Mouse (Mus musculus): ENCODE measurements around the gene Tmem50a.

Gene Tmem50a

DNA sequence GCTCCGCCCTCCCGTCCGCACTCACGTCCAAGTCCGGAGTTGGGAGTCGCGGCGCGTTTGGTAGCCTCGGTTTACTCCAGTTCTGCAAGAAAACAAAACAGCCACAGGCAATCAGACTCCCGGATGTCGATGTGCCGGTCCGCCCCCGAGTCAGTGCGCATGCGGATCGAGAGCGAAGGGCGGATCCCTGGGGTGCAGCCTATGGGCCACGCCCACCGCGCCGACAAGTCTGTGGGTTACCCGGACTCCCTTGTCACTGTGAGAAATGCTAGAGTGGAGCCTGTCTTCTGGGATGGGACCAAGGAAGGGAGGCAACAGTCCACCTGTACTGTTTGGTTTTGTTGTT lies at the start of gene Tmem50a:
Tmem50a (minus strand) TSS at position 161 of the 346 bp plus-strand sequence.
- DNase-seq, result peak; percentile 97 to 98

GRCm38 (mm10) chr4:134963021-134963776 lies 48.4 kb upstream of the Tmem50a start:
- DNase-seq, result peak; percentile 70 to 79

GRCm38 (mm10) chr4:134956328-134956727 lies 41.5 kb upstream of the Tmem50a start:
- DNase-seq, result peak; percentile 83 to 85

GRCm38 (mm10) chr4:134955845-134956244 lies 41.0 kb upstream of the Tmem50a start:
- no peak for DNase-seq

GRCm38 (mm10) chr4:134955196-134955595 lies 40.4 kb upstream of the Tmem50a start:
- no peak for DNase-seq

DNA sequence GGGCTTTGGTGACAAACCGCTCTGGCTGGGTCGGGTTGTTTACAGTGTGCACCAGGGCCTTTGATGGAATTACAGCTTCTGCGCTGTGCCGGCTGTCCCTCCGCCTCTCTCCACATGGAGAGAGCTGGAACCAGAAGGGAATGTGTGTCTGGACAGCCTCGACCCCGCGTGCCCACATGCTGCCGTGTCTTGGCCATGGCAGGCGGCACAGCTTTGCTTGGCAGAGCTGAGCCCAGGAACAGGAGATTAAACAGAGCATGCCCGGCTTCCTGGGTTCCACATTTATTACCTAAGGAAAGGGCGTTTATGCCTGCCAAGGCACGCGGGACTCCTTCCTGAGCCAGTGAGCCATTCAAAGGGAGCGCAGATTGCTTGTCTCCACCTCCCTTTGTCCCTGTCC lies 39.6 kb upstream of the Tmem50a start:
- DNase-seq, result peak; percentile 33 to 56

GRCm38 (mm10) chr4:134950518-134951091 lies 35.8 kb upstream of the Tmem50a start:
- DNase-seq, result peak; percentile 74 to 82

DNA sequence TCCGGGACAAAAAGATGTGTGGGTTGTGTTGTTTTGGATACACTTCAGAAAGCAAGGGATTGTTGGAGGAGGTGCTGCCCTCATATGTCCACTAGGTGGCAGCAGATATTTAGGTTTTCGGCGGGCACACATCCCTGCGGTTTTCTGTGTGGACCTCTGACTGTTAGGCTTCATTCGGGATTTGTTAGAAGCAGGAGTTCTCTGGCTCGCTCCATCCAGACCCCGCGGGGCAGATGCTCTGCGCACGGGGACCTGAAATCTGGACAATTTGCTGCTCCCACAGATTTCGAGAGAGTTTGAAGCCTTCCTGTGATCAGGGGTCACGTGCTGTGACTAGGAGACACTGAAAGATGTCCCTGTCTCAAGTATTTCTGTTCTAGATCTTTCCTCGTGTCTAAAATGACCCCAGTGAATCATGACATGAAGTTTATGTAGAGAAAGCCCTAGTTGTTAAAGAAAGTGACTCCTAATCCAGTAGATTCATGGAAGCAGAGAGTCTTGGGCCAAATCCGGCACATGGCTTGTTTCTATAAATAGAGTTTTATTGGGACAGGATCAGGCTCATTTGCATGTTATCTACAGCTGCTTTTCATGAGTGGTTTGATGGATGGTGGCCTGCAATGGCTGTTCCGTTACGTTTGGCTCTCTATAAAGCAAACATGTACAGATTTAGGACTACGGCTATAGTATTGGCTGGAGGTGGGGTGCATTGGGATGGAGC lies 31.4 kb upstream of the Tmem50a start:
- DNase-seq, result peak; percentile 82 to 84

DNA sequence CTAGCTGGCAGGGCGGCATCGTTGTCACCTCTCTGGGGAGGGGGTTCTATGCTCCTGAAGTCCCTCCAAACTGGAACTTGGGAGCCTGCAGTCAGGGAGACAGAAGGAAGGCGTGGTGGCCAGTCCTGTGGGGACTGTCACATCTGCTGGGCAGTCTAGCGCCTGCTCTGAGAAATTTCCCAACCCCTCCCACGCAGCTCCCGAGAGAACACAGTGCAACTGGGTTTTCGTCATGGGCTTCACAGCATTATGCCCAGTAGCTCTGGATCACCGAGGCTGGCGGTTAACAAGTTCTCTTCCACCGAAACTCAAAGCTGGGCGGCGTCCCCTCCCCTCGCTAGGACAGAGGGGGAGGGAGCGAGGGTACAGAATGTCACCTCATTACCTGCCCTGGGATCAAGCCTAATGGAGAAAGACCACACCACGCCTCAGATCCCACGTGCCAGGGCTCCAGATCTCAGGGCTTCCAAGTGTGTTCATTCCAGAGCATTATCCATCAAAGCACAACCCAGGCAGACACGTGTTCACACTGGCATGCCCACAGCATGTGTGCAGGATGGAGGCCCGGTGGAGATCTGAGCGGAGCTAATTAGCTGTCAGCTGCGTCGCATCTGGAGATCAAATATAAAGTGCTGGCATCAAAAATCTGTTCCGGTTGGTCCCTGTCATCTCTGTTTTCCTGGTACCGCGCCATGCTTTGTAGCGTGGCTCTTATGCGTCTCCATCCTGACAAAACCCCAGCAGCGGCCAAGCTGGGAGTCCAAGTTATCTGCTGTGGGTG lies 29.1 kb upstream of the Tmem50a start:
- no peak for DNase-seq

- DNase-seq, result no peak
Measured at GRCm38 (mm10) chr4:134939900-134940299, 25.1 kb upstream of the Tmem50a start.

- DNase-seq, result peak; percentile 66 to 75
Measured at GRCm38 (mm10) chr4:134937240-134938176, 22.7 kb upstream of the Tmem50a start.

DNA sequence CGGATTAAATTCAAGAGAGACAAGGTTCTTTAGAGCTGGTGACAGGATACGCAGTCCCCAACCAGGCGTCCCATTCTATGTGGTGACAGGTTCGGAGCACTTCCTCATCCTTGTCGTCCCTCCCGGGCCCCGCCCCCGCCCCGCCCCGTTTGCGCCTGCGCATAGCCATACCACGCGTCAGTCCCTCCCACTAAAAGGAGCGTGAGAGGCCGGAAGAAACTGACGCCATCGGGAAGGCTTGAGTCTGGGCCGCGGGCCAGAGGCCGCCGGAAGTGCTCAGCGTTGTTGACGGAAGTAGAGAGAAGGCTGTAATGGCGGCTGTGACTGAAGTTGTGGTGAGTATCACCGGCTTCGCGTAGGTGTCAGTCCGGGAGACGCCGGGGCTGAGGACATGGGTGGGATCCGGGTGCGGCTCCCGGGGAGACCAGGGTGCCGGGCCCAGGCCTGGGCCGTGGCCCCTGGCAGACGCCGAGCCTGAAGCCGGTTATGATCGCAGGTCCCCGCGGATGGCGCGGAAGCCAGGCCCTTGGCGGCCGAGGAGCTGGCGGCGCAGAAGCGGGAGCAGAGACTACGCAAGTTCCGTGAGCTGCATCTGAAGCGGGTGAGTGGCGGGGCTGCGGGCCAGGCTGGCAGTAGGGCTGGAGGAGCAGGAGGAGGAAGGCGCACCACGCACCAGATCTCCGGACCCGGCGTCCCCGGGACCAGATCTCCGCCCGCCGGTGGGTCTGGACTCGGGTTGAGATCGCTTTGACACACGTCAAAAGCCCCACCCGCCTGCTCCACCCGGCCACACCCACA lies 16.1 kb upstream of the Tmem50a start, which contains the start of gene Syf2:
Syf2 (plus strand) TSS at position 215 of the 798 bp plus-strand sequence.
- DNase-seq, result peak; percentile 96 to 97

- no peak for DNase-seq
Measured at GRCm38 (mm10) chr4:134930190-134930589, 15.4 kb upstream of the Tmem50a start.

DNA sequence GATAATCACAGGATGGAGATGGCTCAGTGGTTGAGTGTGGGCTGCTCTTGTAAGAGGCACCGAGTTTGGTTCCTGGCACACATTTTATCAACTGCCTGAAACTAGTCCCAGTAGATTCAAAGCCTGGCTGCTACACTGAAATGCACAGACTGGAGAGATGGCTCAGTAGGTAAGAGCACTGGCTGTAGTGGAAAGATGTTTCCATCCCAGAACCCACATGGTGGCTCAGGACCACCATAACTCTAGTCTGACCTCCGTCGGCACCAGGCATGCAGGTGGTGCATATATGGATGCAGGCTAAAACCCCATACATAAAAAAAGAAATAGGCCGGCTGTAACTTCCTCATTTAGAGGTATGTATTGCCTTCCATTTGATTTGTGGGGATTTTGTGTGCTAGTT lies 14.7 kb upstream of the Tmem50a start:
- DNase-seq, result no peak

DNA sequence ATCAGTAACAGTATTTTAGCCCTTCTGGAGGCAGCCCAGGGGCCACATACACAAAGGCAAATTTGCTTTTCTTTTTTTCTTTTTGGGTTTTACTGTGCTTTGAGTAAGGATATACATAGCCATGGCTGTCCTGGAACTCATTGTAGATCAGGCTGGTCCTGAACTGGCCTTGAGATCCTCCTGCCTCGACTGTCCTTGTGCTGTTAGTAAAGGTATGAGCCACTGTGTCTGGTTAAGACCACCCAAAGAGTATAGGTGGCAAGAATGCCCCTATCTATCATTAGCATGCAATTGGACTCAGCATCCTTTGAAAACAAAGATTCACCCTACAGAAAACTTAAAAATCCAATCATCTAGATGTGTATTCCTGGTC lies 13.6 kb upstream of the Tmem50a start:
- no peak for DNase-seq

DNA sequence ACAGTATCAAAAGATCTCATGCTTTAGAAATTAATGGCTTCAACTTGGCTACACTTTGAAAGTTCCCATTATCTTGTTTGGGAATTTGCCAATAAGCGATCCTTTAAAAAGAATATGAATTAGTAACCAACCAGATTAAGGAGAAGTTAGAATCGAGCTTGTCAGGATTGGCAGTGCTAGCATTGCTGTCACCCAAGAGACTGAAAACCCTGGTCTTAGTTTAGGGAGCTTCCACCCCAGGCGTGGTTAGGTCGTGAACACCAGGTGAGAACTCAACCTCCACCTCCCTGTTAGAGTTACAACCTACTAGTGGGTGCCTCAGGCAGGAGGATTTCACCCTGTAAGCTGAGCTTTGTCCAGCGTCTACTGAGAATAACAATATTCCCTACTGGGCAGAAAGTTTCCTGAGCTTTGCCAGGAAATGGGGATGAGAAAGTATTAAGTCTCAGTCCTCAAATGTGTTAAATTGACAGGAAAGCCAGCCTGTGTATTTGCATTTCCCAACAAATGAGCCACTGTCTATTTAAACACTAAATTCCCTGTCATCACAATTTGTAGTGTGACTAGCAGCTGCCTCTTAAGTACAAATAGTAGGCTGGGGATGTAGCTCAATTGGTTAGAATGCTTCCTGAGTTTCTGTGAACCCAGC lies 13.1 kb upstream of the Tmem50a start:
- no peak for DNase-seq

DNA sequence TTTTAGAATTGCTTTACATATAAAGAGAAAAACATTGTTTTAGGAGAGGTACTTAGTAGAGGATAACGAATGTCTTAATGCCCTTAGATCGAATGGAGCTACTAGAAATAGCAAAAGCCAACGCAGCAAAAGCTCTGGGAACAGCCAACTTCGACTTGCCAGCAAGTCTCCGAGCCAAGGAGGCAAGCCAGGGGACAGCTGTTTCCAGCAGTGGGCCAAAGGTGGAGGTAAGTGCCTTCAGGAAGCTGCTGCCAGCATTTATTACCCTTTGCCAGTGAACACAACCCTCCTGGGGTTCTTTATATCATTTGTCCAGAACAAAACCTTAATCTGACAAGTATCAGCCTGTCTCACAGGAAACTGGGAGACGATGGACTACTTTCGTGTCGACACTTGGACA lies 10.4 kb upstream of the Tmem50a start:
- DNase-seq, result no peak

DNA sequence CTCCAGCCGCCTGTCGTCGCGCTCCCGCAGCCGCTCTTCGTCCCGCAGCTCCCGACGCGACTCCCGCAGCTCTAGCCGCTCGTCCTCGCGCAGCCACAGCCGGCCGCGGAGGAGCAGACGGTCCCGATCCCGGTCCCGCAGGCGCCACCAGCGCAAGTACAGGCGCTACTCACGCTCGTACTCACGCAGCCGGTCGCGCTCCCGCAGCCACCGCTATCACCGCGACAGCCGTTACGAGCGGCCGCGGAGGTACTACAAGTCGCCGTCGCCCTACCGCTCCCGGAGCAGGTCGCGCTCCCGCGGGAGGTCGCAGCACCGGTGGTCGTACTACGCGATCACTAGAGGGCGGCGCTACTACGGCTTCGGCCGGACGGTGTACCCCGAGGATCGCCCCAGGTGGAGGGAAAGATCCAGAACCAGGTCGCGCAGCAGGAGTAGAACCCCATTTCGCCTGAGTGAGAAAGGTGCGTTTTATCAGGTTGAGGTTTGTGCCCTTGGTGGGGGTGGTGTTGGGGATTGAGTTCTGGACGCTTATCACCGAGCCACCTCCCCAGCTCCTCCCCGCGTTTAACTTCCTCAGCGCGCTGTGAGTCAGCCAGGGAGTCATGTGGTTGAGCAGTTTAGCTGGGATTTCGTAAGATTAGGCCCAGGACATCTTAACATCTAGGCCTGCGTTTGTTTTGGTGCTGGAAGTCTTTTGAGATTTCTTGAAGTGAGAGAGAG lies 9.4 kb upstream of the Tmem50a start:
- DNase-seq, result peak; percentile 52 to 72

DNA sequence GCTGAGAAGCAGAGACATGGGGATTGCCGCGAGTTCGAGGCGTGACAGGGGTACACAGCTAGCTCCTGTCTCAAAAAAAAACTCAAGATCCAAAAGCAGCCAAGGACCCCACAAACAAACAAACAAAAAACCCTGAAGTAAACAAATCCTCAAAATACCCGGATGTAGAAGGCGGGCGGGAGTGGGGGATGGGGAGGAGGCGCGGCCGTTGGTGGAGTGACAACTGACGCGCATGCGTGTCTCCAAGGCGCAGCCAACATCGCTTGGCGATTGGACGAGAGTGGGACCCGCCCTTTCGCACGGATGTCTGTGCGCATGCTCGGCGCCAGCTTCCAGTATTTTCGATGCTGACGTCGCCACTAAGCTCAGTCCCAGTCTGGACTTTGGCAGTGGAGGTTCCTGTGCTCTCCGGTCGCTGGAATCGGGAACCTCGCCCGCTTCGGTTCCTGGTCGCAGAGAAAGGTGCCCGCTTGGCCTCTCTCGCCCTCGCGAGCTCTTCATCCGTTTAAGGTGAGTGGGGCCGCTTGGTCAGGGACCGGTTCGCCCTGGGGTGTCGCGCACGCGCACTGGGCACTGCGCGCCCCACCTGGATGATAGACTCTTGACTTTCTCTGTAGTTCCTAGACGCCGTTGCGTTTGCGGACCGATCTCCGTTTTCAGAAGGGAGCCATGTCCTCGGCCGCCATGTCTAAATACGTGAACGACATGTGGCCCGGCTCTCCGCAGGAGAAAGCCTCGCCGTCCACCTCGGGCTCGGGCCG lies 8.6 kb upstream of the Tmem50a start, which contains the start of gene Rsrp1:
Rsrp1 (plus strand) TSS at position 335 of the 761 bp plus-strand sequence.
- DNase-seq, result peak; percentile 99 to 100

All from kidney, postnatal 4 days (tissue).